Mouse (Mus musculus) right cerebral cortex, postnatal 14 days (tissue): ENCODE measurements around the gene Olfr862.

ENCODE experiments used
- DNase-seq: peaks from one replicate; pipeline ENCODE4 v3.0.0; 2022

Gene Olfr862

DNA sequence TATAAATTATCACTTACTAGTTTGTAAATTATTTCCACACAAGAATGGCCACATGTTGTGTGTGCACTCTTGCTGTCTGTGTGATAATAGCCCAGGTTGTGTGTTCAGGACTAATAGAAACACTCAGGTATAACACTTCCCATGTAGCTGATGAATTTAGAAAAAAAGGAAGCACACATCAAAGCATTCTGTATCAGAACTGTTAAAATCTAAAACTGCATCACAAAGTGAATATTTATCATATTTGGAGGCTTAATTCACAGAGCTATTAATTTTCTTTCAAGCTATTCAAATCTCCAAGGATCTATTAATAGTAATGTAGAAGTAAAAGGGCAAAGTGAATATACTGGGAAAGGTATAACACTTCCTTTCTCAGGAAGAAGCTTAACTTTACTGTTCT is at the start of gene Olfr862:
Olfr862 (minus strand) TSS at position 101 of the 400 bp plus-strand sequence.
- no peak for DNase-seq

DNA sequence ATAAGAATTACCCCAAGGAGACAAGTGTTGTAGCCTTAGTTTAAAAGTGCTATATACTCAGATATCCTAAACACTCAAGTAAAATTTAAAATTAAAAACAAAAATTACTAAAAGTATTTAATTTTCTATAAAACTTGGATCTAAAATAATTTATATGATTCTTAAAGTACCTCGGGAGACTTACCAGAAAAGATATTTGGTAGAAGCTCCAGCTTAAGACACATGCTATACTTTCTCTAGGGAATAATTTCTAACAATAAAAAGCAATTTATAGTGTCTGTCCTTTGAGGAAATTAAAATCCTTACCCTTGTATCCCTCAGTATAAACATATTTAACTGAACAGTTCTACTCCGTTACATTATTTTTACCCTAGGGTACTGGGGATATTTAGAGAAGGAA is 28.8 kb upstream of the Olfr862 start, which contains the start of gene Olfr77:
Olfr77 (plus strand) TSS at position 301 of the 400 bp plus-strand sequence.
- DNase-seq: no peak

DNA sequence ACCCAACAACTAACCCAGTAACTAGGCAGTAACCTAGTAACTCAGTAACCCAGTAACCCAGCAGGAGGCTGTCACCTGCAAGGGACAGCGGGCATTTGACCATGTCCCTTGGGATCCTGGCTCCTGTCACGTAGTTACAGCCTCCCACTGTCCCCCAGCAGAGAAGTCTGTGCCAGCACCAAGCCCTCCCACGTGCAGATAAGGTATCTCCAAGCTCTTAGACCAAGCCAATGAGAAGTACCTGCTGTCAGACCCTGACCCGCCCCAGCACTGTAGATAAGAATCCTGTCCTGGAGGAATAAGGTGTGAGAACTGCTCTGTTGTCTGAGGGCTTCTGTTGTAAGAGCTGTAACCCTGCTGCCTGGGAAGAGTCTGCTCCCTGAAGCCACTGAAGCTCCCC is 23.4 kb upstream of the Olfr862 start:
- DNase-seq: no peak

DNA sequence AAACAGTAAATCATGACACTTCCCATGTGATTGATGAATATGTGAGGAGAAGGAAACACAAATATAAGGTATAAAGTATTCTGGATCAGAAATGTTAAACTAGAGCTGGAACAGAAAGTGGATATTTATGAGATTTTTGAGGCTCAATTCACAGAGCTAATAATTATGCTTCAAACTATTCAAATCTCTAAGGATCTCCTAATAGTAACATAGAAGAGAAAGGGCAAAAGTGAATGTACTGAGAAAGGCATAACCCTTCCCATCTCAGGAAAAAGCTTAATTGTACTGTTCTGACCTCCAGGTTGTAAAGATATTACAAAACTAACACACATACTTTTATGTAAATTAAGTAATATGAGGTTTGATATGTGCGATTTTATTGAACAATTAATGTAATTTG is 38.2 kb downstream of the Olfr862 start, which contains the start of gene Olfr860:
Olfr860 (minus strand) TSS at position 101 of the 400 bp plus-strand sequence.
- no peak for DNase-seq
